ENCODE assay signal across 10 mouse cellular contexts in the genomic region with DNA sequence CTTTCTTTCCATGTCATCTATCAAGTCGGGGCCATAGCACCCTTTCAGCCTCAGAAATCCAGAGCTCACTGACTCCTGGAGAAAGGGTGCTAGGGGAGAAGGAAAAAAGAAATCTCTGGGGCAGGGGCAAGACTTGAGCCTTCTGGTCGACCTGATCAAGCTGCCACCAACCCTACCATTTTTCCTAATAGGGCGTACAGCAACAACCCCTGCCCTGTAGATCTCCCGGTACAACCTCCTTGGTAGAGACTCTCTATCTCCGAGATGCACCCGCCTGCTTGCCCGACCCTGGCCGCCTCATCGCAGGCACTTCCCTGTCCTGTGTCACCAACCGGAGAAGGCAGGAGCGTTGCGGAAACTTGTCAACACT. TPM values are rescaled to one million over a fixed set of nuclear protein-coding genes. Genes with fewer than 3 reads are reported as not detected.
DNase-seq lines count a peak whose midpoint lies in the region; ATAC-seq and TF ChIP-seq lines count a peak whose summit lies in the region.
"Had no signal": no experiment of that assay in that cellular context is flagged by ENCODE, and none has a peak within 500 bp of the region (broad histone marks: within the 10 kb centered on the region; RNA-seq: fewer than 3 reads in every experiment).

No protein-coding gene starts in this region.

- ATAC-seq in limb, embryonic 14.5 days (ENCODE audit: low FRiP score, low read depth): no peak

- WGBS in heart, adult 2 months: 2% methylated on average over 12 of the region's 12 CpGs
- WGBS in limb, embryonic 14.5 days: 2% methylated on average over 12 of the region's 12 CpGs

- no peak for TF ChIP-seq POLR2A in heart, adult 2 months (IDR thresholded peaks at IDR 0.05; ENCODE audit: insufficient read depth, low read depth, low read length)
- TF ChIP-seq POLR2A in limb, embryonic 14.5 days (IDR thresholded peaks at IDR 0.05; ENCODE audit: borderline replicate concordance, extremely low read depth, insufficient read depth, insufficient read length): no peak

- no peak overlapping the region for H3K9ac ChIP-seq in heart, adult 2 months (ENCODE audit: low read depth, low read length)
- no peak overlapping the region for H3K9ac ChIP-seq in limb, embryonic 14.5 days (ENCODE audit: low read depth, low read length, severe bottlenecking)

- H3K36me3 ChIP-seq in heart, adult 2 months (ENCODE audit: control insufficient read depth, insufficient read depth, low read length): no peaks in the 10 kb centered on the region
- H3K36me3 ChIP-seq in limb, embryonic 14.5 days (ENCODE audit: control insufficient read depth, insufficient read depth, low read length): no peaks in the 10 kb centered on the region

- intact Hi-C loops in heart, adult 2 months (cut with DNase I): no loop called here
- intact Hi-C loops in heart, postnatal 36 days (cut with DNase I): loop anchor here (2.0 kb wide), 1 partner anchor 67 kb away; no protein-coding TSS in a partner anchor
- intact Hi-C loops in gastrocnemius, postnatal 14 days (cut with DNase I; ENCODE audit: low total_unique reads): no loop called here

- no peaks in the 10 kb centered on the region for H3K79me2 ChIP-seq in heart, adult 2 months (replicated peaks; ENCODE audit: control insufficient read depth, insufficient read depth, low read length)

- no peak for TF ChIP-seq CTCF in heart, adult 2 months (IDR thresholded peaks at IDR 0.05)

- 0 out of 2 replicates have a peak, but pooled peaks cover 1% of the 10 kb centered on the region for H3K27me3 ChIP-seq in heart, adult 2 months (ENCODE audit: control insufficient read depth, insufficient read depth, low read length)
- H3K27me3 ChIP-seq in limb, embryonic 14.5 days (ENCODE audit: control insufficient read depth, insufficient read depth, low read length): no peaks in the 10 kb centered on the region

- peak; percentile 39 to 51 for DNase-seq in heart, adult 2 months
- no peak for DNase-seq in heart, adult 8-10 months (ENCODE audit: low spot score)
- peak; percentile 44 to 52 for DNase-seq in CD8-positive naive resting alpha-beta T cell, adult 2 months (ENCODE audit: low read depth in 2 of 2, low spot score in 2 of 2)
- peak; percentile 32 to 48 for DNase-seq in adrenal gland, postnatal 36 days
- peak; percentile 36 to 37 for DNase-seq in heart, postnatal 36 days
- peak; percentile 22 for DNase-seq in limb, embryonic 14.5 days (ENCODE audit: low spot score)
- peak; percentile 43 to 45 for DNase-seq in right cerebral cortex, postnatal 10 days (ENCODE audit: low spot score in 2 of 2)
- no peak for DNase-seq in gastrocnemius, postnatal 14 days

- no peaks in the 10 kb centered on the region for H3K4me1 ChIP-seq in heart, adult 2 months (ENCODE audit: control insufficient read depth, insufficient read depth, low read length)
- no peaks in the 10 kb centered on the region for H3K4me1 ChIP-seq in limb, embryonic 14.5 days (ENCODE audit: control insufficient read depth, insufficient read depth, low read length)

- no peak overlapping the region for H3K4me3 ChIP-seq in heart, adult 2 months
- H3K4me3 ChIP-seq in limb, embryonic 14.5 days (replicated peaks; ENCODE audit: low read length): no peak overlapping the region

- no peak for TF ChIP-seq EP300 in heart, adult 2 months (IDR thresholded peaks at IDR 0.05; ENCODE audit: insufficient read depth, low read depth, low read length)

- no peaks in the 10 kb centered on the region for H3K9me3 ChIP-seq in limb, embryonic 14.5 days (ENCODE audit: control insufficient read depth, low read length)

- H3K27ac ChIP-seq in heart, adult 2 months: no peak overlapping the region
- no peak overlapping the region for H3K27ac ChIP-seq in limb, embryonic 14.5 days (replicated peaks; ENCODE audit: low read depth, low read length)

- H3K4me2 ChIP-seq in limb, embryonic 14.5 days (replicated peaks; ENCODE audit: low read depth, low read length, severe bottlenecking): no peak overlapping the region

RNA-seq across cellular contexts. Expression of gene Gm21060, which starts 30.6 kb away (rescaled TPM):
- not detected for total RNA-seq in heart, adult 2 months (2021)
- not detected in 2 replicates for polyA plus RNA-seq in heart, adult 2 months (2012; rRNA removed)
- not detected for total RNA-seq in heart, adult 8-10 months (2022)
- not detected for total RNA-seq in adrenal gland, postnatal 36 days (2021)
- not detected for total RNA-seq in heart, postnatal 36 days (2021)
- not detected in 2 replicates for polyA plus RNA-seq in limb, embryonic 14.5 days (2012; rRNA removed)
- polyA plus RNA-seq in limb, embryonic 14.5 days (2014; fragmentation: Nextera tagmentation; extraction: Ambion mirVana): not detected in 2 replicates
- not detected for total RNA-seq in gastrocnemius, postnatal 14 days (2021)
- total RNA-seq: layer of hippocampus, adult 8-10 months had no signal
- polyA plus RNA-seq: stomach, embryonic 14.5 days had no signal

RNA-seq across cellular contexts. Expression of gene Csf2ra, which starts 38.0 kb away (rescaled TPM):
- total RNA-seq in heart, adult 2 months (2021): 1 to 10 TPM; 6.3 to 7.7 TPM
- polyA plus RNA-seq in heart, adult 2 months (2012; rRNA removed): 34.5 and 68.1 TPM in 2 replicates
- total RNA-seq in heart, adult 8-10 months (2022): 10 to 100 TPM in 1 of 4 experiments, 1 to 10 TPM in 3; 3.8 to 11.6 (median 6.2) TPM
- 10 to 100 TPM; 21.2 to 38.3 TPM for total RNA-seq in adrenal gland, postnatal 36 days (2021)
- 1 to 10 TPM; 6.7 to 8.1 TPM for total RNA-seq in heart, postnatal 36 days (2021)
- polyA plus RNA-seq in limb, embryonic 14.5 days (2012; rRNA removed): 181 and 228 TPM in 2 replicates
- 24.1 and 30.1 TPM in 2 replicates for polyA plus RNA-seq in limb, embryonic 14.5 days (2014; fragmentation: Nextera tagmentation; extraction: Ambion mirVana)
- total RNA-seq in gastrocnemius, postnatal 14 days (2021): 1 to 10 TPM; 2.0 to 2.6 TPM

Comparison
In these comparisons a context has a peak if more than half of its experiments do, and no peak if none do; other contexts are left out.
1. DNase-seq: peak in heart, adult 2 months (2 of 2), CD8-positive naive resting alpha-beta T cell, adult 2 months (2 of 2), adrenal gland, postnatal 36 days (2 of 2), heart, postnatal 36 days (2 of 2), limb, embryonic 14.5 days (single experiment) and right cerebral cortex, postnatal 10 days (2 of 2); none in heart, adult 8-10 months (single experiment) and gastrocnemius, postnatal 14 days (single experiment).